Mouse (Mus musculus) ES-Bruce4 (cell line): Measurements from ENCODE around the gene Cenpa. TPM values are rescaled to one million over a fixed set of nuclear protein-coding genes. Genes with fewer than 3 reads are reported as not detected.

Experiments used
- H3K27ac ChIP-seq: 2 replicates; pipeline ENCODE4 v1.5.1; 2012; ENCODE audit warnings: low read length, inconsistent platforms; ENCODE audit not compliant: insufficient read depth
- H3K27me3 ChIP-seq: 2 replicates; pipeline ENCODE4 v1.6.1; 2012; ENCODE audit warnings: mild to moderate bottlenecking, low read length, inconsistent platforms; ENCODE audit not compliant: control insufficient read depth, poor library complexity, insufficient read depth, severe bottlenecking
- H3K36me3 ChIP-seq: 2 replicates; pipeline ENCODE4 v1.6.1; 2012; ENCODE audit warnings: inconsistent platforms, mild to moderate bottlenecking, low read length, moderate library complexity; ENCODE audit not compliant: control insufficient read depth, poor library complexity, insufficient read depth, severe bottlenecking
- H3K4me1 ChIP-seq: one replicate; pipeline ENCODE4 v1.8.1; 2011; ENCODE audit warnings: low read length; ENCODE audit not compliant: control insufficient read depth, insufficient read depth
- H3K4me3 ChIP-seq: 2 replicates; pipeline ENCODE4 v1.5.1; 2011; ENCODE audit warnings: low read depth, mild to moderate bottlenecking, low read length
- H3K9ac ChIP-seq: 2 replicates; pipeline ENCODE4 v1.6.1; 2012; ENCODE audit warnings: low read depth, mild to moderate bottlenecking, inconsistent platforms; ENCODE audit not compliant: poor library complexity, severe bottlenecking
- H3K9me3 ChIP-seq: replicated peaks from 2 replicates; pipeline ENCODE4 v1.6.1; 2012; ENCODE audit warnings: mild to moderate bottlenecking, low read length, inconsistent platforms; ENCODE audit not compliant: control insufficient read depth, poor library complexity, insufficient read depth, severe bottlenecking
- CTCF ChIP-seq: IDR thresholded peaks from one replicate; pipeline ENCODE4 v1.8.1; 2011; ENCODE audit warnings: low read depth, low read length
- EP300 ChIP-seq: IDR thresholded peaks from 2 replicates; pipeline ENCODE4 v1.6.1; 2011; ENCODE audit warnings: low read depth, low read length; ENCODE audit not compliant: insufficient read depth
- POLR2A ChIP-seq: IDR thresholded peaks from one replicate; pipeline ENCODE4 v1.8.1; 2011; ENCODE audit warnings: low read length; ENCODE audit not compliant: insufficient read depth
- polyA plus RNA-seq: library from polyadenylated mRNA; stranded (reverse); fragments of >200 nt; gene quantifications from 2 replicates; pipeline ENCODE4 v1.2.4, GENCODE M21; 2011; ENCODE audit warnings: low read depth; ENCODE audit not compliant: missing spikeins, insufficient read depth, insufficient read length

Cenpa gene
- polyA plus RNA-seq, 1 experiment, result 257 TPM

DNA sequence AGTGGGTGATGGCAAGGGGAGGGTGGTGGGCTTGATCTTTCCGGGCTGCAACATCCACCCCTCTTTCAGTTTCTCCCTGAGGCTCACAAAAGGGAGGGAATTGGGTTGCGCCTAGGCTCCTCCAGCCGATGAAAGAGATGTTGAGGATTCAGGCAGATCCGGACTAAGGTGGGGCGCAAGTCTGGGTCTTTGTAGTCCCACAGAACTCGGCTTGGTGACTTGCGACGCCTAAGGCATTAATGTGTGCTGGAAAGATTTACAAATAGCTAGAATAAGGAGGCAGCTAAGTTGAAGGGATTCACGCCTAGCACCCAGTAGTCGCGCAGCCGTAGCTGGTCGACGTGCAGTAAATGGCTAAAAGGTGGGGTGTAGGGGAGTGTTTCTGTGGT lies 45.4 kb downstream of the Cenpa start:
- no peaks in the 10 kb centered on the region for H3K4me1 ChIP-seq
- H3K4me3 ChIP-seq, result peak overlapping the region; percentile 75
- no peaks in the 10 kb centered on the region for H3K27me3 ChIP-seq
- no peak overlapping the region for H3K27ac ChIP-seq
- H3K9ac ChIP-seq, result peak overlapping the region; percentile 47
- TF ChIP-seq CTCF, result no peak
- no peak for TF ChIP-seq POLR2A
- TF ChIP-seq EP300, result no peak
- H3K36me3 ChIP-seq, result no peaks in the 10 kb centered on the region
- H3K9me3 ChIP-seq, result no peaks in the 10 kb centered on the region

DNA sequence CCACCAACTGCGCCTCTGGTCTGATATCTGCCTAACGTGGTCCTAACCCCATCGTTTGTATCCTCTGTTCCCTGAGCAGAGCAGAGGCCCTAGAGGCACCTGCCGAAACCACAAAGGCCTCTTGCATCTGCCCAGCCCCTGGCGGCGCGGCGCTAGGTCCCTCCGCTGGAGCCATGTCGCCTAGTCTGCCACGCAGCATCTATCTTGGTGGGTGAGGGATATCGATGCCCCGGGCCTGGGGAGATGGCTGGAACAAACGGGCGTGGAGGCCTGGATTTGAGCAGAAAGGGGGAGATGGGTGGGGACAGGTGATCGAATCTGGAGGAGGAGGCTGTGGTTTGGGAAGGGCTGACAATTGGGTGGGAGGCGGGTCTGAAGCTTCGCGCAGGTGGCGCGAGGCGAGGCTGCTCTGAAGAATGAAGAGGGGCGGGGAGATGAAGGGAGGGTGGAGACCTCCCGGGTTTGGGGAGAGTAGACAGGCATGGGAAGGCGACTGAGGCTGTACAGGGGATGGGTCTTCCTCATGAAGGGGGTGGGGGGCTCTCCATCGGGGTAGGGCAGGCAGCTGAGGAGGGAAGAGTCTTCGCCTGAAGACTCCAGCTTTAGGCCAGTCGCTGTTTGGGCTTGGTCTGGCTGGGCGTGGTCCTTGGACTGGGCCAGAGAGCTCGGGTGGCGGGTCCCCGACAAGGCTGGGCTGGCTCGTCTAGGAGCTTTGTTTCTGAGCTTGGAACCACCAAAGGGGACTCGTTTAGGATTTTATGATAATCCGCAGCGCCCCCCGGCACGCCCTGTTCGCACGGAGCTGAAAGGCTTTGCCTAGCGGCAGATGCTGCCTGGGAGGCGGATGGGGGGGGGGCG lies 46.1 kb downstream of the Cenpa start:
- Histone ChIP-seq H3K4me3 (peak overlapping the region; percentile 75), H3K4me1 (no peaks in the 10 kb centered on the region), H3K9me3 (no peaks in the 10 kb centered on the region), H3K27ac (no peak overlapping the region), H3K27me3 (no peaks in the 10 kb centered on the region), H3K36me3 (no peaks in the 10 kb centered on the region), H3K9ac (peak overlapping the region; percentile 47)
- no peak for TF ChIP-seq CTCF
- TF ChIP-seq POLR2A, result no peak
- no peak for TF ChIP-seq EP300

DNA sequence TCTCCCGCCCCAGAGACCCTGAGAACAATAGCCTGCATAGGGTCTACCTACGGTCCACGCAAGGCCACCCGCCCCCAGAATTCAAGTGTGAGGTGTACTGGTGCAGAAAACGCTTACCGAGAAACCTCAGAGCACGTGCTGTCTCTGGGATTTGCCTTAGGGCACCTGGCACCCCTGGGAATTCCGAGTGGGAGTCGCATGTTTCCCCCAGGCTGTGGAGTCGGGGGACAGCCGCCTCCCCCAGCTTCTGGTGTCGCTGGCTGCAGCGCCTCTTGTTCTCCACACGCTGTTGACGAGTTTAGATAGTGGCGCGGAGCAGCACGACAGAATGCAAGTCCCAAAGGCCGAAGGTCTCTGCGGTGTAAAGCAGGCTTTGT lies 46.7 kb downstream of the Cenpa start:
- H3K4me3 ChIP-seq, result peak overlapping the region; percentile 75
- peak overlapping the region; percentile 19; the same call in 1 of the 2 replicates for H3K9ac ChIP-seq
- H3K27me3 ChIP-seq, result no peaks in the 10 kb centered on the region
- no peaks in the 10 kb centered on the region for H3K36me3 ChIP-seq
- H3K4me1 ChIP-seq, result no peaks in the 10 kb centered on the region
- H3K9me3 ChIP-seq, result no peaks in the 10 kb centered on the region
- TF ChIP-seq EP300 (no peak), POLR2A (no peak), CTCF (no peak)
- H3K27ac ChIP-seq, result no peak overlapping the region

DNA sequence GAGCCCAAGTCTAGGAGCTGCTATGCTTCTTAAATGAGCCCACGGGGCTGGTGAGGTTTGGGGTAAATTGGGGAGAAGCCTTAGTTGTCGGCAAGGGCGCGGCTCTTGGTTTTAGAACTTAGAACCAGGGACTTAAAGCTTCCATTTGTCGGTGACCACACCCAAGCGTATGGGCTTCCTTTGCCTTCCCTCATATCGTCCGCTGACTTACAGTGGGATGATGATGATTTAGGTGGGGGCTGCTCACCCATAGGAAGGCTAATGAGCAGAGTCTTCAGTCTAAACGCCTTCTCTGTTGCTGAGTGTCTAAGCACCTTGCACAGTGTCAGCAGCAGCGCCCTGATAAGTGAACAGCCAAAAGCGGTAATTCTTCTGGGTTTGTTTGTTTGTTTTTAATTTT lies 47.1 kb downstream of the Cenpa start:
- no peaks in the 10 kb centered on the region for H3K36me3 ChIP-seq
- peak overlapping the region; percentile 19; the same call in 1 of the 2 replicates for H3K9ac ChIP-seq
- no peaks in the 10 kb centered on the region for H3K27me3 ChIP-seq
- H3K27ac ChIP-seq, result no peak overlapping the region
- no peaks in the 10 kb centered on the region for H3K4me1 ChIP-seq
- no peak for TF ChIP-seq POLR2A
- no peak for TF ChIP-seq CTCF
- TF ChIP-seq EP300, result no peak
- no peaks in the 10 kb centered on the region for H3K9me3 ChIP-seq
- peak overlapping the region; percentile 75 for H3K4me3 ChIP-seq

DNA sequence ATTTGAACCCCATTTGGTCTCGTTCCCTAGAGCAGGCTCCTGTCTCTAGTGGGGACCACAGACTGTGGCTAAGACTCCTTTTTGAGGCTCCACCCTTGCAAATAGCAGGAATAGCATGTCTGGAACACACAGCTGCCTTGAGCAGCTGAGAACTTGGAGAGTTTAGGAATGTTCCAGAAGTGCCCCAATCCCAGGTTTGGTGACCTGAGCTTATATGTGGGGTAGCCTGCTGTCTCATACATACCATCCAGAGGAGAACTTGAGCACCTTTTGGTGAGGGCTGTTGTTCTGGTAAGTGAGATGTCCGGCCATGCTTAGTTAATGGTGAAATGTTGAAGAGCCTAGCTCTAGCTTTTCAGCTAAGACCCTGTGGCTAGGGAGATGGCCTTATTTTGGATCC lies 49.7 kb downstream of the Cenpa start:
- Histone ChIP-seq H3K4me3 (no peak overlapping the region), H3K9ac (no peak overlapping the region), H3K4me1 (no peaks in the 10 kb centered on the region), H3K36me3 (no peaks in the 10 kb centered on the region), H3K9me3 (no peaks in the 10 kb centered on the region), H3K27ac (no peak overlapping the region), H3K27me3 (no peaks in the 10 kb centered on the region)
- no peak for TF ChIP-seq POLR2A
- TF ChIP-seq CTCF, result no peak
- TF ChIP-seq EP300, result no peak

DNA sequence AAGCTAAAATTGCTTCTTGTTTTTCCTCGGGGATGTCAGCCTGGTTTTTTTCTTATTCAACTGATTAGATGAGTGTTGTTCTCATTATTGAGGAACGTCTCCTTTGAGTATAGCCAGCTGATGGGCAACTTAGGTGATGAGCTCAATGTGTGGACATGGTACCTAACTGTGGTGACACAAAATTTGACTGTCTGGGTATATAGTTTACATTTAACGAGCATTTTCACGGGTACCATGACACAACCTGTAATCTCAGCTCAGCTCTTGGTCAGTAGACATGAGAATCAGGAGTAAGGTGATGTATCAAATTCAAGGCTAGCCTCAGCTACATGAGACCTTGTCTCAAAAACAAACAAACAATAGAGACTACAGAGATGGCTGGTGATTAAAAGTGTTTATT lies 50.9 kb downstream of the Cenpa start:
- Histone ChIP-seq H3K27me3 (no peaks in the 10 kb centered on the region), H3K36me3 (no peaks in the 10 kb centered on the region), H3K9ac (no peak overlapping the region), H3K4me1 (no peaks in the 10 kb centered on the region), H3K4me3 (no peak overlapping the region), H3K9me3 (no peaks in the 10 kb centered on the region), H3K27ac (no peak overlapping the region)
- no peak for TF ChIP-seq CTCF
- TF ChIP-seq EP300, result no peak
- no peak for TF ChIP-seq POLR2A
